Mouse (Mus musculus) T-cell, adult 66 days (primary cell): ENCODE measurements around the gene Olfr1156. TPM values are rescaled to one million over a fixed set of nuclear protein-coding genes. Genes with fewer than 3 reads are reported as not detected.

Experiments
- total RNA-seq, 2 experiments: library from RNA; stranded (reverse); gene quantifications; 3 replicates in 1 of 2; 4 replicates in 1 of 2; pipeline ENCODE4 v1.2.4; 2023

The Olfr1156 gene
- not detected for total RNA-seq

DNA sequence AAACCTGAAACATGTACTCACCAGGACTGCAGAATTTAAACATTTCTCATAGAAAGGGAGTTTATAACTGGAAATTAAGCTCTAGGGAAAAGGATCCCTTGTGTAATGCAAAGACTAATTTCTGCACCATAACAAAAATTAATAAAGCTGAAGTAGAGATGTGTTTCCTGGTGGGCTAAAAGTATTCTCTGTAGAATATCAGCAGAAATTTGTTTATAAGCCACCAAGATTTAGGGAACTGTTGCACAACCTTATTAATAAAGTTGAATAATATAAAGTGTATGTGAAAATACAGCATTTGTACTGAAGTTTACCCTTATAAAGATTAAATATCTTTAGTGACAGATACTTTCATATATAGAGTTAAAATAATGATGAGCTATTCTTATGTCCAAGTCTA lies at the start of gene Olfr1156:
Gene Olfr1156 (minus strand): TSS at position 101 of the 400 bp plus-strand sequence.

DNA sequence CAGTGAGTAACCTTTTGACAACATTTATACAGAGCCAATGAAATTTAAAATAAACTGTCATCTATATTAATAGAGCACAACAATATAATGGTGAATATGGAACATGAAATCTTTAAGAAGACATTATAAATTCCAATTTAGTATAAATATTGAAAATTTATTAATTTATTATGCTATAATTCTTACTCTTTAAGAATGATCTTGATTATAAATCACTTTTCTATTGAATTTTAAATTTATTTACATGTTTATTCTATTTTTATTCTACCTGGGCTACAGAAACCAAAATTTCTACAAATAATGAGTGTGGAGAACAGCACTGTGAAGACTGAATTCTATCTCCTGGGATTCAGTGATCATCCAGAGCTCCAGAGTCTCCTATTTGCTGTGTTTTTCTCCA lies 36.9 kb upstream of the Olfr1156 start, which contains the start of gene Olfr1158:
Gene Olfr1158 (plus strand): TSS at position 301 of the 400 bp plus-strand sequence.

DNA sequence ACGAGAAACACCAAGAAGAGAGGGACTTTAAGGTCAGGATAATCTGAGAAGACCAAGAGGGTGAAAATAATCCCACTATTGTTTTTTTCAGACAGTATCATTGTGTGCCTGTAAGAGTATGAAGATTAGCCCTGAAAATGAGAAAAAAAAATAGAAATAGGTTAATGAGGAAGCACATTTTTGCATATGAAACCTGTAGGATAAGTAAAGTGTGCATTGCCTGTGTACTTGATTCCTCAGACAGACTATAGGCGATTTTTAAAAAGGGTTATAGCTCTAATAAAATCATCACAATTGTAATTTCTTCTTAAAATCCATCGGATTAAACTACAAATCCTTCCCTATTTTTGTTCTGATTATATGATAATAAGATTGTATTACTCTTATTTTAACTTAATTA lies 21.7 kb upstream of the Olfr1156 start, which contains the start of gene Olfr74:
Gene Olfr74 (minus strand): TSS at position 101 of the 400 bp plus-strand sequence.

DNA sequence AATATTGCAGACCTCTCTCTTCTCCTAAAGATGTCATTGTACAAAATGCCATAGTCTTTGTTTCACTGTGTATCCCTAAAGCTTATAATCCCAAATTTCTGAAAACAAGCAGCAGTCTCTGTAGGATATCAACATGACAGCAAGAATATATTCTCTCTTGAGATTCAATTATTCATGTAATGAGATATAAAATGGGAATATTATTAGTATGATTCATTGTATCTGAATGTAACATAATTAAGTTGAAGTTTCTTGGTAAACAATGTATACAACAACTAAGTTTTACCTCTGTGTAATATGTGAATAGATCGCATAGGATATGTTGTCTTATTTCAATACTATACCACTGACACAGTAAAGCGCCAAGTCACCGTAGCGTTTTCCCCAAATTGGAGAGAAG lies 15.3 kb upstream of the Olfr1156 start, which contains the start of gene Olfr1157:
Gene Olfr1157 (minus strand): TSS at position 101 of the 400 bp plus-strand sequence.

DNA sequence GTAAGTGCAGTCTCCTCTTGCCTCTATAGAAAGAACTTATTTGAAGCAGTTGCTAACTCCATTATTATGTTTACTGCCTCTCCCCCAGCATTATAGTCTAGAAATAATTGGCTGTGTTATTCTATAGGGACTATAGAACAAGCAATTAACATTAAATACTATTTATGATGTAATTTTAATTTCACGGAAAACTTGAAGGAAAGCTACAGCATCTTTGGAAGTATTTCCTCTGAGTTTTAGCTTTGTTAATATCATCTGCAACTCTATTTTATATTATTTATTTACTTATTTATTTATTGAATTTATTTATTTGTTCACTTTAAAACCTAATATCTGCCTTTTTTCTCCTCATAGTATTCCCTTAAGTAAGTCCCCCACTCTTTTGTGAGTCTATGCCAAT lies 7.9 kb downstream of the Olfr1156 start, which contains the start of gene Olfr1155:
Gene Olfr1155 (minus strand): TSS at position 101 of the 400 bp plus-strand sequence.

DNA sequence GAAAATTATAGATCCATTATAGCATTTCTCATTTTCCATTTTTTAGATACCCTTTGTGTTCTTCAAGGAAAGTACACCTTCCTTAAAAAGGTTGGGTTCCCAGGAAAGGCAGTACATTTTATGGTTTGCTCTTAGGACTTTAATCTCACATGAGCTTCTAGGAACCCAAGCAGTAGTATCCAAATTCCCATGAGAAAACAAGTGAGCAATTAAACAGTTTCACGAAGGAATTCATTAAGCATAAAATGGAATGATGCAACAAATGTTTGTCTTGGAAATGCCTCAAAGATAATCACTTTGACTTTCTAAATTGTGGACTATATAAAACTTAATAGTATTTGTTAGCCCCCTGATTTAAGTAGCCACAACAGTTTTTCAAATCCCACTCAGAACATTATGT lies 47.8 kb downstream of the Olfr1156 start, which contains the start of gene Olfr1154:
Gene Olfr1154 (minus strand): TSS at position 101 of the 400 bp plus-strand sequence.

Other genes with a start within 250 kb of the Olfr1156 start
- gene Olfr1137, start 239.9 kb downstream of the Olfr1156 start, total RNA-seq, result not detected
- gene Olfr1138, start 213.1 kb downstream of the Olfr1156 start, total RNA-seq, result not detected
- not detected for gene Olfr1140, start 209.3 kb downstream of the Olfr1156 start, total RNA-seq
- gene Olfr1141, start 199.1 kb downstream of the Olfr1156 start, total RNA-seq, result not detected
- gene Olfr152, start 173.6 kb downstream of the Olfr1156 start, total RNA-seq, result not detected
- gene Olfr1143, start 152.5 kb downstream of the Olfr1156 start, total RNA-seq, result not detected
- not detected for gene Olfr1145, start 143.3 kb downstream of the Olfr1156 start, total RNA-seq
- gene Olfr1148, start 122.6 kb downstream of the Olfr1156 start, total RNA-seq, result not detected
- gene Olfr1150-ps1, start 109.1 kb downstream of the Olfr1156 start, total RNA-seq, result not detected
- not detected for gene Olfr1151, start 97.2 kb downstream of the Olfr1156 start, total RNA-seq
- gene Olfr1152, start 86.6 kb downstream of the Olfr1156 start, total RNA-seq, result not detected
- gene Olfr1153, start 58.1 kb downstream of the Olfr1156 start, total RNA-seq, result not detected
- not detected for gene Olfr1154, start 47.9 kb downstream of the Olfr1156 start, total RNA-seq
- gene Olfr1155, start 8.0 kb downstream of the Olfr1156 start, total RNA-seq, result not detected
- gene Olfr1157, start 15.2 kb upstream of the Olfr1156 start, total RNA-seq, result not detected
- not detected for gene Olfr74, start 21.6 kb upstream of the Olfr1156 start, total RNA-seq
- gene Olfr1158, start 37.0 kb upstream of the Olfr1156 start, total RNA-seq, result not detected
- not detected for gene Olfr1160, start 55.2 kb upstream of the Olfr1156 start, total RNA-seq
- not detected for gene Olfr1161, start 69.7 kb upstream of the Olfr1156 start, total RNA-seq
- gene Olfr73, start 84.6 kb upstream of the Olfr1156 start, total RNA-seq, result not detected
- gene Olfr1162, start 98.0 kb upstream of the Olfr1156 start, total RNA-seq, result not detected
- gene Olfr1163, start 118.7 kb upstream of the Olfr1156 start, total RNA-seq, result not detected
- not detected for gene Olfr1164, start 140.9 kb upstream of the Olfr1156 start, total RNA-seq
- gene Olfr1166, start 175.2 kb upstream of the Olfr1156 start, total RNA-seq, result not detected
- gene Olfr1167, start 202.1 kb upstream of the Olfr1156 start, total RNA-seq, result not detected
- gene Olfr1168, start 228.8 kb upstream of the Olfr1156 start, total RNA-seq, result not detected